Mouse (Mus musculus) gastrocnemius, postnatal 4 days (tissue): ENCODE measurements around the gene Rbm6. TPM values are rescaled to one million over a fixed set of nuclear protein-coding genes. Genes with fewer than 3 reads are reported as not detected.

Experiments used
- DNase-seq, 2 experiments: peaks; one replicate each; pipeline ENCODE4 v3.0.0; 2021 to 2022; ENCODE audit warnings: low spot score in 2 of 2, mixed read lengths in 2 of 2
- total RNA-seq, 2 experiments: library from RNA; stranded (reverse); gene quantifications; 2 replicates each; pipeline ENCODE4 v1.2.3; 2021

The Rbm6 gene
- total RNA-seq, 2 experiments from 2014 or later, result 40.7 to 47.3 TPM

DNA sequence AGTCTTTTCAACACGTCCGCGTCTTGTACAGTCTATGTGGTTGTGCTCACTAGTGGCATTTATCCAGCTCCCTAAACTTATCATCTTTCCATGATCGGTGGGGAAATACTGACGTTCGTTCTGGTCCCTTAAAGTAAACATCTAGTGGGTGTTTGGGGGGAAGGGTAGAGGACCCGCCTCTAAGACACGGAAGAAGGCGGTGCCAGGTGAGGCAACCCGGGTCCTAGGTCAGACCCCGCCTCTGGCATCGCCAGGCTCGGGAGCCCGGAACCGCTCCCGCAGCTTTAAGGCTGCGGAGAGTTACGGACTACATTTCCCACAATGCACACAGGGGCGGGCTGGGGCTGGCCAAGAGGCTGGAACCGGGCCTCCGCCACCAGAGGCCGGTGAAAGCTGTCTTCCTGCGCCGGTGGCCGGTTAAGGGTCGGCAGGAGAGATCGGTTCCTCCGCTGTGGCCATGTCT lies 14.8 kb upstream of the Rbm6 start, which contains the start of gene Mon1a:
Gene Mon1a, plus strand, starts transcription at position 348 of the 463 bp plus-strand sequence.
- DNase-seq, result peak; percentile 53 to 76

DNA sequence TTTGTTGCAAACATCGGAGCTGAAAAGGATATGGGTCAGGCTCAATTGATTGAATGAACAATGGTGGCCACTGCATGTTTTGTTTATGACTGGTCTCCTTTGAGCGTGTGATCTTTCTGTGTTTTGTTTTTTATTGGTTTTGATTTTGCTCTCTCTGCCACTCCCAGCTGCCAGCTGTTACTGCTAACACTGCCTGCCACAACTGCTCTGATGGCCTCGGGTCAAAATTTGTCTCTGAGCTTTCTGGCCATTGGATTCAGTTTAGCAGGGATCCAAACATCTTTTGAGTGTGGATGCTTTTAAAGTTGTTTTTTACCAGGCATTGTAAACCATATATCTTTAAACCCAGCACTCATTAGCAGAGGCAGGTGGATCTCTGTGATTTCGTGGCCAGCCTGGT lies 7.4 kb upstream of the Rbm6 start:
- no peak for DNase-seq

DNA sequence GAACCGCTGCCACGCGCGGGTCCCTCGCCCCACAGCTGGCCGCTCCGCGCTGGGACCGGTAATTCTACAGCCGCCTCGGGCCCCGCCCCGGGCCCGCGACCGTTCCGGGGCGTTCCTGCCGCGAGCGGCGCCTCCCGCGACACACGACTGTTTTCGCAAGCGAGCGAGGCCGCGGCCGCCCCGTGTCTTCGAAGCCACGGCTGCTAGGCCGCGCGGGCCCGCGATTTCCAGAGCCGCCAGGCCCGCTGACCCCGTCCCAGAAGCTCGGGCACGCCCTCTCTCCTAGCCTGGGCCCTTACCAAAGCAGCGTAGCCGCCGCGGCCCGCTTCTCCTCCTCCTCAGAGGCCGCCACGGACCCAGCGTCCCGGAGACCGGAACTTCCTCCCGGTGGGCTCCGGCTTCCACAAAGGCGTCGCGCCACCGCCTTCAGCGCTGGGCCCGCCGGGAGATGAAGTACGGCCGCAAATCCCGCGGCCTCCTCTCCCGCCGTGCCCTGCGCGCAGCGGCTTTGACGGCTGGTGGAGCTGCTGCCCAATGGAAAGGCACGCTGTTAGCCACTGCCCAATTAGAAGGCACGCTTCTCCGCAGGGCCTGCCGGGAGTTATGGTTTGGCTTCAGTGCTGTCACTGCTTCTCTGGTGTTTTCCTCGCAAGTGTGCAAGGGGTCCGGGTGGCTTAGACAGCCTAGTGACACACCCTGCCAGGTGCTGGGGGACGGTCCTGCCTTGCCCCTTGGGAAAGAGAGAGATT lies 513 bp downstream of the Rbm6 start:
- peak; percentile 87 to 94 for DNase-seq

DNA sequence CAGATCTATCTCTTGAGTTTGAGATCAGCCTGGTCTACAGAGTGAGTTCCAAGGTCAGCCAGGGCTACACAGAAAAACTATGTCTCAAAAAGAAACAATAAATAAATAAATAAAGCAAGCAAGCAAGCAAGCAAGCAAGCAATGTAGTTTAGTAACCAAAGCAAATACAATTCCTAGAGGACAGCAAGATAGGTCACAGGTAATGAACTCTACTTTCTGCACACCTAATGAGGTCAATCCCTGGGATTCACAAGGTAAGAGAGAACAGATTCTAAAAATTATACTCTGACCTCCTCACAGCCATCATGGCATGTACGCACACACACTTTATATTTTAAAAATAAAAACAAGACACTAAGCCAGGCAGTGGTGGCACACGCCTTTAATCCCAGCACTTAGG lies 7.0 kb downstream of the Rbm6 start:
- DNase-seq, result no peak

DNA sequence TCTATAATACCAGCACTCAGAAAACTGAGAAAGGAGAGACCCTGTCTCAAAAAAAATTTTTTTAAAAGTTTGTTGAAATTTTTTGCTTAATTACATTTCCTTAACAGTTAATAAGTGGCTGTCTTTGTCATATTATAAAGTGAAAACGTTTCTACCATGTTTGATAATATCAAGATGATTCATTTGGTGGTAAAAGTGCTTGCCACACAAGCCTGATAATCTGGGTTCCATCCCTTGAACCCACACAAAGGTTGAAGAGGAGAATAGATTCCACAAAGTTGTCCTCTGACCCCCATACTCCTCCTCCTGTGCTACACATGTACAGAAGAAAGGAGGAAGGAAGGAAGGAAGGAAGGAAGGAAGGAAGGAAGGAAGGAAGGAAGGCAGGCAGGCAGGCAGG lies 8.5 kb downstream of the Rbm6 start:
- no peak for DNase-seq

DNA sequence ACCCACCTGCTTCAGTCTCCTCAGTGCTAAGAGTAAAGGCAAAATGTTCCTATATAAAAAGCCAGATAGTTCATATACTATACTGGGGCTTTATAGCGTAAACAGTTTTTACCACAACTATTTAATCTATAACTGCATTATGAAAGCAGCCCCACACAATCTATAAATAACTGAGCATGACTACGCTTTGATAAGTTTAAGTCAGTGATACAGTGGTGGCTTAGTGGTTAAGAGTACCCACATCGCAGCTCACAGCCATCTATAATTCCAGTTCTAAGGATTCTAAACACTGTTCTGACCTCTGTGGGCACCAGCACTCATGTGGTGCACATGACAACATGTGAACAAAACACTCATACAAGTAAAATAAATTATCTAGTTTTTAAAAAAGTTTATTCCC lies 14.7 kb downstream of the Rbm6 start:
- no peak for DNase-seq

DNA sequence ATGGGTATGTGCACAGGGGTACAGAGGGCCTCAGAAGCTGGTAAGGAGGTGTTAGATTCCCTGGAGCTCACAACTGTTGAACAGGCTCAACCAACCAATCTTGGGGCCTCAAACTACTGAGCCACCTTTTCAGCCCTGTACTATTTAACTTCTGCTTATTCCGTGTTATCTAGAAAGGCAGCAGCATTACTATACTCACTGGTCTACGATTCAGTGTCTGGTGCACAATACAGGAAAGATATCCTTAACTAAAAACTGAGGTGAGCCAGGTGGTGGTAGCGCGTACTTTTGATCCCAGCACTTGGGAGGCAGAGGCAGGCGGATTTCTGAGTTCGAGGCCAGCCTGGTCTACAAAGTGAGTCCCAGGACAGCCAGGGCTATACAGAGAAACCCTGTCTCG lies 24.1 kb downstream of the Rbm6 start:
- DNase-seq, result no peak

GRCm38 (mm10) chr9:107842709-107843108 lies 30.3 kb downstream of the Rbm6 start:
- no peak for DNase-seq

GRCm38 (mm10) chr9:107838869-107839268 lies 34.2 kb downstream of the Rbm6 start:
- no peak for DNase-seq

GRCm38 (mm10) chr9:107833826-107834225 lies 39.2 kb downstream of the Rbm6 start:
- no peak for DNase-seq

GRCm38 (mm10) chr9:107831765-107832164 lies 41.3 kb downstream of the Rbm6 start:
- DNase-seq, result no peak

GRCm38 (mm10) chr9:107812132-107812531 lies 60.9 kb downstream of the Rbm6 start:
- DNase-seq, result no peak

DNA sequence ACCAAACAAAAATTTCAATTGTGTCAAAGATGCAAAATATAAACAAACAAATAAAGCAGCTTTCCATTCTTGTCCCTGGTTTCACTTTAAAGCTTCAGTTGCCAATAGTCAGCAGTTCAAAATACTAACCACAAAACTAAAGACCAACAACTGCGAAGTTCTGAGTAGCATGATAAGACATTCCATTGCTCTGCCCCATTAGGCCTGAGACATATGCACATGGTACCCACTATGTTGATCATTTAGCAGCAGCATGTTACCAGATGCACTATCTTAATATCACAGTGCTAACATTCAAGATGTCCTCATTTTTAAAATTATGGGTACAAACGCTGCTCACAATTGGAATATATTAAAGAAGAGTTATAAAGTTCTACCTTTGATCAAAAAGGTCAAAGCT lies 62.1 kb downstream of the Rbm6 start:
- no peak for DNase-seq

DNA sequence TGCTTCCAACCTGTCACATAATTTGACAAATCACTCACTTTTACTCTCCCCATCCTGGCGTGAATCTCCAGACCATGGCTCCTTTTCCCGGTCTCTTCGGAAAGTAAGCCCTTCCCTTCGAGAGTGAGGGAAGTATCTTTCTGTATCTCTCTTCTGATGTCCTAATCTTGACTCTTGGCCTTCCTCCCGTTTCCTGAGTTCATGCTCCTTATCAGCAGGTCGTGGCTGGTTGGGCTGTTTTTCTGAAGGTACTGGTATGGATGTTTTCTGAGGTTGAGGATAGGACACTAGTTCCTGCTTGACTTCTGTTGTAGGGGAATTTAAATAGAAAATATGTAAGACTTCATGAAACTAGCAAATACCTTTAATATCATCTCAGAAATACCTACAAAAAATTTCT lies 81.3 kb downstream of the Rbm6 start:
- no peak for DNase-seq

DNA sequence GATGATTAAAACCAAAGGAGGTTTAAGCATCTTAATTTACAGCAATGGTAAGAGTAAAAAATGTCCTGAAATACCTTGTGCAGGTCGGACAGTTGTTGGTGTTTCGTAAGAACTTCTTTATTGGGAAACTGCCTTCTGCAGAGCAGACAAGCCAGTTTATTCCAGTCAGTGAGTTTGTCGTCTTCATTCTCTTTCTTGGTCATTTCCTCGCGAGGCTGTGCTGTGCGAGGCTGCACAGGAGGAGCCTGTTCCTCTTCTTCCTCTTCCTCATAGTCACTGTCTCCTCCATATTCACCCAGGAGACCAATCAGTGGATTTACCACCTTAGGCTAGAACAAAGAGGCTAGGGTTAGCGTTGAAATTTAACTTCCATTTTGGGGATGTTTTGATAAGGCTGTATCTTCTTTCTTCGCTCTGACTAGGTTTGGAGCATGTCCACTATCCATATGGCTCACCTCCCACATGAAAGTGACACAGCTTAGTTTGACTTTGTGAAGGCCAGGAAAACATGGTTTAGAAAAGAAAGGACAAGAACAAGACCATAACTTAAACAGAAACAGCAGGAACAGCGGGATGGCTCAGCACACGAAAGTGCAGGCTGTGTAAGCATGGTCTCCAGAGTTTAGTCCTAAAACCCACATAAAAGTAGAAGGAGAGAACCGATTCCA lies 90.4 kb downstream of the Rbm6 start:
- no peak for DNase-seq

DNA sequence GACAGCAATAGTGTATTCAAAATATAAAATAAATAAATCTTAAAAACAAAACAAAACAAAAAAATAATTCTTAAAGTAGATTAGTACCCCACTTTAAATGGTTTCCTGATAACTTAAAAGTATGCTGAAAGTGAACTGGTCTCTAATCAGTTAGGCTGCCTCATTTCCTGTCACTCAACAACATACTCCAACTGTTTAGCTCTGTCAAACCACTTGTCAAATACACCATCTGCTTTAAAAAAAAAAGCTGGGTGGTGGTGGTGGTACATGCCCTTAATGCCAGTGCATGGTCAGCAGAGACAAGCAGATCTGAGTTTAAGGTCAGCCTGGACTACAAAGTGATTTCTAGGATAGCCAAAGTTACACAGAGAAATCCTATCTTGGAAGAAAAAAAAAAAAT lies 96.2 kb downstream of the Rbm6 start:
- DNase-seq, result no peak

- DNase-seq, result no peak
Measured at GRCm38 (mm10) chr9:107774411-107774810, 98.6 kb downstream of the Rbm6 start.

- DNase-seq, result no peak
Measured at GRCm38 (mm10) chr9:107771782-107772181, 101.3 kb downstream of the Rbm6 start.

- peak; percentile 84 to 92 for DNase-seq
Measured at GRCm38 (mm10) chr9:107770374-107771290, 102.4 kb downstream of the Rbm6 start, which contains the start of gene Rbm5. TSS of gene Rbm5 (minus strand) at chr9:107770996.

DNA sequence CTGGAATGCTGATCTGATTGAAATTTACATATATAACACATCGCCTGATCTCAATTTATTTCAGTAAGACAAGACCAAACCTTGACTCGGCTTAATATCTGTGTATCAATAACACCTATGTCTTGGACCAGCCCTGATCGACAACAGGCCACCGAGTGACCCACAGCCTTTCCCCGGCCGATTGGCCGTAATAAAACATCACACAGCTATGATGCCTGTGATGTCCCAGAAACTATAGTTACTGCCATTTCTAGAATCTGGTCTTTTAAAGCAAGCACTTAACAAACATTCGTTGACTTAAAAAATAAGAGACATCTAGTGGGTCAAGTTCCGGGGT lies 103.0 kb downstream of the Rbm6 start:
- DNase-seq, result no peak

DNA sequence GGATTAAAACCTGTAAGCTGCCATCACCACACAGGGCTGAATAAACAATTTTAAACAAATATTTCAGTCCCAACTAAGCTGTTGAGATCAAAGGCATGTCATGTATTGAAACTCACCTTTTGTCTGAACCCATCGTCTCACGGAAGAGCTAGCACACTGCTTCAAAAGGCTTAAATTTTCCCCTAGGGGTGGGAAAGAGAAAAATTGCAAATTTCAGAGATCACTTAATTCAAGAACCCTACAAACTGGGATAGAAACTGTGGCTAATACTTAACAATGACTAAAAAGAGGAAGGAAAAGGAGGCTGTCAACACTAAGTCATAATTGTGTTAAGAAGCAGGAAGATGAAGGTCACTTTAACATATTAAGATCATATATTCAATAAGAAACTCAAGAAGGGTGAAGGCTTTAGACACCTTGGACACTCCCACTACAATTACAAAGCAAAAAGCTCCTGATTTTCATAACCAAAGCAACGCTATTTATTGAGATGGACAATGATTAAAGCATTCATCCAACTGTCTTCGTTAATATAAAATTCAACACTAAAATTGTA lies 103.5 kb downstream of the Rbm6 start:
- no peak for DNase-seq
